Mouse (Mus musculus) NIH3T3 (cell line): Measurements from ENCODE around the gene Magi2.

ENCODE experiments used
- DNase-seq: peaks from one replicate; pipeline ENCODE4 v3.0.0-alpha.2; 2012; ENCODE audit warnings: low read depth

The Magi2 gene

GRCm38 (mm10) chr5:19746865-19747514 is 520.2 kb downstream of the Magi2 start:
- DNase-seq = no peak

GRCm38 (mm10) chr5:19747631-19748030 is 520.8 kb downstream of the Magi2 start:
- DNase-seq = no peak

- DNase-seq = no peak
Measured at GRCm38 (mm10) chr5:19779224-19779623, 552.4 kb downstream of the Magi2 start.

GRCm38 (mm10) chr5:19780076-19780475 is 553.2 kb downstream of the Magi2 start:
- DNase-seq = no peak

- no peak for DNase-seq
Measured at GRCm38 (mm10) chr5:19785320-19785719, 558.5 kb downstream of the Magi2 start.

GRCm38 (mm10) chr5:19787522-19788144 is 560.8 kb downstream of the Magi2 start:
- DNase-seq = no peak

GRCm38 (mm10) chr5:19803052-19803769 is 576.4 kb downstream of the Magi2 start:
- no peak for DNase-seq

GRCm38 (mm10) chr5:19822502-19822901 is 595.7 kb downstream of the Magi2 start:
- no peak for DNase-seq

GRCm38 (mm10) chr5:19825943-19826342 is 599.1 kb downstream of the Magi2 start:
- no peak for DNase-seq

- no peak for DNase-seq
Measured at GRCm38 (mm10) chr5:19829341-19829740, 602.5 kb downstream of the Magi2 start.

GRCm38 (mm10) chr5:19862854-19863253 is 636.0 kb downstream of the Magi2 start:
- DNase-seq = no peak

- DNase-seq = no peak
Measured at GRCm38 (mm10) chr5:19870406-19870805, 643.6 kb downstream of the Magi2 start.

GRCm38 (mm10) chr5:19891693-19892092 is 664.9 kb downstream of the Magi2 start:
- DNase-seq = no peak

- no peak for DNase-seq
Measured at GRCm38 (mm10) chr5:19895893-19896292, 669.1 kb downstream of the Magi2 start.

- DNase-seq = no peak
Measured at GRCm38 (mm10) chr5:19901625-19902024, 674.8 kb downstream of the Magi2 start.

- no peak for DNase-seq
Measured at GRCm38 (mm10) chr5:19906636-19907035, 679.8 kb downstream of the Magi2 start.

GRCm38 (mm10) chr5:19907381-19907982 is 680.6 kb downstream of the Magi2 start:
- DNase-seq = no peak

- DNase-seq = no peak
Measured at GRCm38 (mm10) chr5:19907983-19908705, 681.3 kb downstream of the Magi2 start.

- DNase-seq = no peak
Measured at GRCm38 (mm10) chr5:19908706-19909060, 681.8 kb downstream of the Magi2 start.

- no peak for DNase-seq
Measured at GRCm38 (mm10) chr5:19909071-19909470, 682.2 kb downstream of the Magi2 start.

- DNase-seq = no peak
Measured at GRCm38 (mm10) chr5:19909664-19910063, 682.8 kb downstream of the Magi2 start.

- no peak for DNase-seq
Measured at GRCm38 (mm10) chr5:19932102-19932501, 705.3 kb downstream of the Magi2 start.
